Mouse (Mus musculus) neural tube, embryonic 11.5 days (tissue): ENCODE data around the gene Use1. TPM values are rescaled to one million over a fixed set of nuclear protein-coding genes. Genes with fewer than 3 reads are reported as not detected.
A peak's percentile ranks its signal among the peaks of the same experiment; 100 is the strongest.
"Not testable (repeated sequence)": the region's sequence is repeated elsewhere in the genome, so short reads cannot be mapped to it uniquely, and the experiment has no call there.

Experiments
- ATAC-seq: fragments of 200-750 bp; cut with Nextera tagmentation; 2 replicates; pipeline ENCODE4 v1.8.0; 2017; ENCODE audit warnings: moderate number of reproducible peaks, mild to moderate bottlenecking, moderate TSS enrichment, moderate library complexity; ENCODE audit not compliant: insufficient read depth, low FRiP score, low TSS enrichment
- DNase-seq: peaks from one replicate; pipeline ENCODE4 v3.0.0-alpha.2; 2015; ENCODE audit warnings: low spot score
- H3K27ac ChIP-seq: fragments of 300-500 bp; sonication (generic); 2 replicates; pipeline ENCODE4 v1.5.1; 2014; ENCODE audit warnings: low read depth, mild to moderate bottlenecking, low read length
- H3K27me3 ChIP-seq: fragments of 300-500 bp; sonication (generic); 2 replicates; pipeline ENCODE4 v1.6.1; 2014; ENCODE audit warnings: mild to moderate bottlenecking, low read length, mixed read lengths; ENCODE audit not compliant: control insufficient read depth, insufficient read depth
- H3K36me3 ChIP-seq: fragments of 300-500 bp; sonication (generic); 2 replicates; pipeline ENCODE4 v1.6.1; 2014; ENCODE audit warnings: mild to moderate bottlenecking, low read length, moderate library complexity, mixed read lengths; ENCODE audit not compliant: control insufficient read depth, insufficient read depth
- H3K4me1 ChIP-seq: fragments of 300-500 bp; sonication (generic); 2 replicates; pipeline ENCODE4 v1.6.1; 2014; ENCODE audit warnings: low read length, mixed read lengths; ENCODE audit not compliant: control insufficient read depth, insufficient read depth
- H3K4me2 ChIP-seq: fragments of 300-500 bp; sonication (generic); 2 replicates; pipeline ENCODE4 v1.6.1; 2014; ENCODE audit warnings: low read depth, mild to moderate bottlenecking, moderate library complexity
- H3K4me3 ChIP-seq: fragments of 300-500 bp; sonication (generic); 2 replicates; pipeline ENCODE4 v1.5.1; 2014; ENCODE audit warnings: low read depth, low read length
- H3K9ac ChIP-seq: fragments of 300-500 bp; sonication (generic); 2 replicates; pipeline ENCODE4 v1.6.1; 2014; ENCODE audit warnings: mild to moderate bottlenecking, low read length
- H3K9me3 ChIP-seq: fragments of 300-500 bp; sonication (generic); 2 replicates; pipeline ENCODE4 v1.6.1; 2016; ENCODE audit warnings: low read length; ENCODE audit not compliant: control insufficient read depth
- WGBS: fragments of 180-500 bp; shearing (Covaris S2); extraction: QIAGEN DNeasy Blood & Tissue Kit; methylation state at CpG from one replicate; pipeline ENCODE4 v1.1.7; 2014; 5-methylcytosine and 5-hydroxymethylcytosine counted together
- polyA plus RNA-seq: library from polyadenylated mRNA; unstranded; fragments of >200 nt; fragmentation: Nextera tagmentation; extraction: Ambion mirVana; gene quantifications from 2 replicates; pipeline ENCODE4 v1.2.1, GENCODE M21; 2014

Use1 gene
- polyA plus RNA-seq, result 78.9 and 81.5 TPM in 2 replicates

DNA sequence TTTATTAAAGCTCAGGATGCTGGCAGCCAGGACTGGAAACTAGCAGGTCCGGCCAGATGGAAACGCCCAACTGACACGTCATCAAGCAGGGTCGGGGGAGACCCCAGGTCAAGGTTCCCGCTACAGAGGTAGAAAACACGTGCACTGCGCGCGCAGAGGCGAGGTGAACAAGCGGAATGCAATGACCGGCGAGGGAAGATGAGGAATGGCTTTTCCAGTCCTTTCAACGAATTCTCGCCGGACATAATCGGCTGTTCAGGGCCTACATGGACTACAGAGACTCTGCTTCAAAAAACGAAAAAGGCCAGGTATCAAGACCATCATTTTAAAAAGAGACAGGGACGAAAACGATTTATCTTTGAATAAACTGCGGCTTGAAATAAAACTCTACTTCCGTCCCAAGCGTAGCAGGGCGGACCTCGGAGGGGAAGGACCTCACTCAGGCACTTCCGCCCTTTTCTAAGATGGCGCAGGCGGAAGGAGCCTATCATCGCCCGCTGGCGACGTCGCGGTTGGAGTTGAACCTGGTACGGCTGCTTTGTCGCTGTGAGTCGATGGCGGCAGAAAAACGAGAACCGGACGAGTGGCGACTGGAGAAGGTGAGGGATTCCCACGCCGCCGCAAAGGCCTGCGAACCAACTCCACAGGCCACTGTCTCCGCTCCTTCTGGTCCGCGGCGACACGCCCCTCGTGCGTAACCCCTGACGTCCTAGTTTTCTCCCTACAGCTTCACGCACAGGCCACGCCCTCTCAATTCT lies at the start of gene Use1:
Use1 (plus strand) TSS at position 78 of the 758 bp plus-strand sequence.
- WGBS, result under 1% methylated on average over 56 of the region's 56 CpGs
- no peaks in the 10 kb centered on the region for H3K9me3 ChIP-seq
- peak; percentile 93 for DNase-seq
- H3K27me3 ChIP-seq, result no peaks in the 10 kb centered on the region
- no peaks in the 10 kb centered on the region; the same call in 1 of the 2 replicates for H3K36me3 ChIP-seq
- peak within 1 kb of the TSS; percentile 69 for H3K9ac ChIP-seq
- peak within 1 kb of the TSS; percentile 79 for H3K27ac ChIP-seq
- peak within 1 kb of the TSS; percentile 70 for H3K4me2 ChIP-seq
- ATAC-seq, result peak; percentile 75
- H3K4me1 ChIP-seq, result peaks cover 6% of the 10 kb centered on the region
- peak within 1 kb of the TSS; percentile 60 for H3K4me3 ChIP-seq

DNA sequence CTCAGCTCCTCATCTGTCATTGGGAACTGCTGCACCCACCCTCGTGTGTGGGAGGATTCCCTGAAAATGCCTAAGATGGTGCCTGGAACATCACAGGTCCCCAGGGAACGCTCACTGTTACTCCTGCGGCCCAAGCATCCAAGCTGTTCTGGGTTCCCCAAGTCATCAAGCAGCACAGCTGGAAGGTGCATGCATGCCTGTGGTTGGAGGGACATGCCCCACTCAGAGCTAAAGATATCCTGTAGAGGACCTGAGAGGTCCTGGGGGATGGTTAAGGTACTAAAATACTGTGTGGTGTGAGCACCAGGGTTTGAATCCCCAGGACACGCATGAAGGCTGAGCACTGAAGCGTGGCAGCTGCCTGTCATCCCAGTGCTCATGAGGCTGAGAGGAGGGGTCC lies 48.0 kb upstream of the Use1 start:
- not testable (repeated sequence) for H3K4me3 ChIP-seq, ATAC-seq, H3K9me3 ChIP-seq, DNase-seq, H3K36me3 ChIP-seq, H3K9ac ChIP-seq, H3K27ac ChIP-seq, H3K4me1 ChIP-seq, H3K4me2 ChIP-seq, H3K27me3 ChIP-seq
- 90% methylated on average over 5 of the region's 5 CpGs for WGBS

DNA sequence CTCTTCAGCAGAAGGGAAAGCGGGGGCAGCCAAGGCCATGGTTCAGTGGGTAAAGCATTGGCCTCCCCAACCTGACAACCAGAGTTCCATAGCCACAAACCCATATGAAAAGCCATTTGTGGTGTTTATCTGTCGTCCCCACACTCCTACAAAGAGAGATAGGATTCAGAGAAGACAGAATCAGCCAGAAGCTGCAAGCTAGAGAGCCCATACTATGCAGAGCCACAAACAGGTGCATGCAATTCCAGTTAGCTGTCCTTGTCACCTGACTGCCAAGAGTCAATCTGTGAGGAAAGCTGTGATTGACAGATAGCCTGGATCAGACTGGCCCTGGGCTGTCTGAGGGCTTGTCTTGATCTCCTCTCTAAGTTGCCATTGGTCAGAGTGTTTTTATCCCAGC lies 46.9 kb upstream of the Use1 start:
- H3K4me1 ChIP-seq, ATAC-seq, H3K9me3 ChIP-seq, H3K36me3 ChIP-seq, H3K27ac ChIP-seq, H3K4me3 ChIP-seq, DNase-seq, H3K9ac ChIP-seq, H3K27me3 ChIP-seq, H3K4me2 ChIP-seq: not testable (repeated sequence)
- WGBS, result 84% methylated on average over 2 of the region's 2 CpGs

DNA sequence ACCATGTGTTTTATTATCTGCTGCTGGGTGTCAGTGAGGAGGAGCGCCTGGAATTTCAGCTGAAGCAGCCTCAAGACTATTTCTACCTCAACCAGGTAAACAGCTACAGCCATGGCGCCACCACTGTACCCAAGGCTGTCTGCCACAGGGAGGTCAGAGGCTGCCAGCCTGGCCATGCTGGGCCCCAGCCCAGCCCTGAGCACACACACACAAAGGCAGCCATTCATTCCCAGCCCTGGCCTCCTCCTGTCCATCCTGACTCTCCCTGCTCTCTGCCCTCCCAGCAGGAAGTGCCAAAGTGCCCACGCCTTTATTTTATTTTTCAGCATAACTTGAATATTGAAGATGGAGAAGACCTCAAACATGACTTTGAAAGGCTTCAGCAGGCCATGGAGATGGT lies 43.7 kb upstream of the Use1 start:
- no peaks in the 10 kb centered on the region for H3K27me3 ChIP-seq
- 81% methylated on average over 3 of the region's 3 CpGs for WGBS
- ATAC-seq, result no peak

DNA sequence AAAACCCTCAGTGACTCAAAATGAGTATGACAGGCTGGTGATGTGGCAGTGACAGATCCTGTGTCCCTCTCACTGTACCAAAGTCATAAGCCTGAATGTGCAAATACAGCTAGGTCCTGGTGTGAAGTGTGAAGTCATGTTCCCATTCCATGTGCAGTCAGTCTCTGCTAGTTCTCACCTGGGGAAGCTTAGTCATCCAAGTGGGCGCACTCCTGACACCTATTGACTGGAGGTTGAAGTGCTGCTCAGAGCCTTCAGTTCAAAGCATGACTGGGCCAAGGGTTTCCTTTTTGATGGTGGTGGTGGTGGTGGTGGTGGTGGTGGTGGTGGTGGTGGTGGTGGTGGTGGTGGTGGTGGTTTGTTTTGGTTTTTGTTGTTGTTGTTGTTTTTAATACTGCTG lies 41.8 kb upstream of the Use1 start:
- Histone ChIP-seq H3K27me3 (no peaks in the 10 kb centered on the region), H3K4me3 (no peak overlapping the region), H3K36me3 (peaks cover 9% of the 10 kb centered on the region), H3K27ac (no peak overlapping the region), H3K9me3 (no peaks in the 10 kb centered on the region), H3K4me2 (no peak overlapping the region), H3K9ac (no peak overlapping the region), H3K4me1 (no peaks in the 10 kb centered on the region)
- DNase-seq, result no peak
- no peak for ATAC-seq
- WGBS, result 100% methylated on average over 1 of the region's 1 CpGs

More for the DNA sequence above, 43.7 kb upstream of the Use1 start:
- no peak overlapping the region for H3K4me2 ChIP-seq
- H3K27ac ChIP-seq, result no peak overlapping the region
- H3K4me3 ChIP-seq, result no peak overlapping the region
- DNase-seq, result no peak
- H3K4me1 ChIP-seq, result no peaks in the 10 kb centered on the region
- peaks cover 9% of the 10 kb centered on the region for H3K36me3 ChIP-seq
- no peaks in the 10 kb centered on the region for H3K9me3 ChIP-seq
- H3K9ac ChIP-seq, result no peak overlapping the region

DNA sequence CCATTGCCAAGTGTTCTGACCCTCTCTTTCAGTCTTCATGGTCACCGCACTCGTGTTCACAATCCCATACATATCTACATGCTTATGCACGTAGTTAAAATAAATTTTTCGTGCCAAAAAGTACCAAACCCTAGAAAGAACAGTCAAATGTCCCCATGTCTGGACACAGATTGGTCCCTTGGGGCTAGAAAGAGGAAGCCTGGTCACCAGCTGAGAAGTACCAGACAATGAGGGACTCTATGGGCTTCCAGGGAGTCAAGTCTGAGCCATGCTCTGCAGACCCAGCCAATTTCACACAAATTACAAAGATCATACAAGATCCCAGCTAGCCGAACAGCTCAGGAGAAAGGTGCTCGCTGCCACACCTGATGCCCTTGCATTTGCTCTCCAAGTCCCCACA lies 28.8 kb upstream of the Use1 start:
- not testable (repeated sequence) for H3K9ac ChIP-seq, H3K27me3 ChIP-seq, H3K4me2 ChIP-seq, H3K27ac ChIP-seq, DNase-seq, H3K9me3 ChIP-seq, ATAC-seq, H3K4me3 ChIP-seq, H3K36me3 ChIP-seq, H3K4me1 ChIP-seq
- 91% methylated on average over 6 of the region's 6 CpGs for WGBS

DNA sequence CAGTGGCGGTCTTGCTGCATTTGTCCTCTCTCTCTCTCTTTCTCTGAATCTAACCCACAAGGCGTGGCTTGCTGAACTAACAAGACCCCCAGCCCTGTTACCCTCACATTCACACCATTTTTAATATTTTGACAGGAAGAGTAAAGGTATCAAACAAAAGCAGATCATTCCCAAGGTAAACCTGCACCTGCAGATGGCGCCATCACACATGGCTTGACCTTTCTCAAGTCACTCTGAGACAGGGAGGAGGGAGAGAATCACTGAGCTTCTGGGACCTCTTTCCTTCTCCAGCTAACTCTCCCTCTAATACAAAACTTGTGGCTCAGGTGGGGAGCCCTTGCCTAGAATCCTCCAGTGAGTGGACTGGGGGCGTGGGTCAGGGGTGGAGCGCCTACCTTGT lies 26.0 kb upstream of the Use1 start:
- Histone ChIP-seq H3K9me3 (no peaks in the 10 kb centered on the region), H3K4me3 (no peak overlapping the region), H3K27ac (no peak overlapping the region), H3K27me3 (no peaks in the 10 kb centered on the region), H3K9ac (no peak overlapping the region), H3K4me2 (no peak overlapping the region), H3K36me3 (peaks cover 5% of the 10 kb centered on the region; the same call in 1 of the 2 replicates), H3K4me1 (no peaks in the 10 kb centered on the region)
- ATAC-seq (no peak), DNase-seq (peak; percentile 45)
- WGBS, result 75% methylated on average over 5 of the region's 5 CpGs

DNA sequence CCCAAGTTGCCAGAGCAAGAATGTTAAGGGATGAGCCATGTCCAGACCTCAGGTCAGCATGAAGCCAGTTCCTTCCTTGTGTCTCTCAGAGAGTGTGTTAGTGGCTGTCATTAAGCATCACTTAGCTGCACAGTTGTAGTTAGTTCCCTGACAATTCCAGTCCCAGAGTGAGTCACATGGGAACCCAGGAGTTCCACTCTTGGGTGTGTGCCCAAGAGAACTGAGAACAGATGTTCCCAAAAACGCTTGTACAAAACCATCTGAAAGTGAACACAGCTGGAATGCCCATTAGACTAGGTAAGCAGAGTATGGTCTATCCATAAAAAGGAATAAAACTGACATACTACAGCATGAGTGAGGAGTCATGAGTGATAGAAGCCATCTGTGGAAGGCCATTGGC lies 20.1 kb upstream of the Use1 start:
- Histone ChIP-seq H3K27ac (no peak overlapping the region), H3K9me3 (no peaks in the 10 kb centered on the region), H3K4me1 (no peaks in the 10 kb centered on the region), H3K4me2 (no peak overlapping the region), H3K27me3 (no peaks in the 10 kb centered on the region), H3K9ac (no peak overlapping the region), H3K4me3 (no peak overlapping the region), H3K36me3 (peaks cover 19% of the 10 kb centered on the region)
- ATAC-seq (no peak), DNase-seq (no peak)
- 81% methylated on average over 1 of the region's 1 CpGs for WGBS

DNA sequence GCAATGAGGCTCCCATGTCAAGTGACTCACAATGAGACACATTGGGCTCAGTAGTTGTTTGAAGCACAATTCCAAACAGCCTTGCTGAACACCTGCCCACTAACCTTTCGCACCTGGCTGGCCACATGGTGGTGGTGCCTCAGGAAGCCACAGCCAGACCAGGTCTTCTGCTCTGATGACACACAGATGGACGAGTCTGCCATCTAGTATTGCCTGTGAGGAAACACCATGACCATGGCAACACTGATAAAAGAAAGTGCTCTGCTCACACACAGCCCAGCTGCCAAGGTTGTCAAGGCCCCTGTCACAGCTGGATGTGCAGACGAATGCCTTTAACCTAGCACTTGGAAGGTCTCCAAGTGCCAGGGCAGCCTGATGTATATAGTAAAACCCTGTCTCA lies 15.5 kb upstream of the Use1 start:
- WGBS, result 79% methylated on average over 3 of the region's 3 CpGs
- ATAC-seq, result no peak
- no peaks in the 10 kb centered on the region for H3K27me3 ChIP-seq

More for the DNA sequence above, 15.5 kb upstream of the Use1 start:
- H3K27ac ChIP-seq, result no peak overlapping the region
- H3K36me3 ChIP-seq, result peaks cover 20% of the 10 kb centered on the region
- no peaks in the 10 kb centered on the region for H3K4me1 ChIP-seq
- H3K9ac ChIP-seq, result no peak overlapping the region
- DNase-seq, result no peak
- no peak overlapping the region for H3K4me2 ChIP-seq
- no peak overlapping the region for H3K4me3 ChIP-seq
- no peaks in the 10 kb centered on the region for H3K9me3 ChIP-seq
